In genomic region chr11:95792950-95793509, GRCm38 (mm10) we compare ENCODE assay signal across 24 mouse cellular contexts. TPM values are rescaled to one million over a fixed set of nuclear protein-coding genes. Genes with fewer than 3 reads are reported as not detected.
A peak's percentile ranks its signal among the peaks of the same experiment; 100 is the strongest.
DNase-seq lines count a peak whose midpoint lies in the region; ATAC-seq and TF ChIP-seq lines count a peak whose summit lies in the region.
"Had no signal": no experiment of that assay in that cellular context is flagged by ENCODE, and none has a peak within 500 bp of the region (broad histone marks: within the 10 kb centered on the region; RNA-seq: fewer than 3 reads in every experiment).

No protein-coding gene starts in this region.

- TF ChIP-seq CTCF in liver, embryonic 14.5 days (IDR thresholded peaks at IDR 0.05; ENCODE audit: low read depth) = no peak

- TF ChIP-seq EP300 in liver, embryonic 14.5 days (IDR thresholded peaks at IDR 0.05; ENCODE audit: low read depth) = peak; percentile 20; the same call in 1 of the 2 replicates

- ATAC-seq in erythroblast, adult 5-6 weeks (replicated peaks; ENCODE audit: low FRiP score, poor library complexity, severe bottlenecking) = peak; percentile 85
- ATAC-seq in liver, embryonic 14.5 days (ENCODE audit: insufficient read depth) = peak; percentile 88

- intact Hi-C loops in left cerebral cortex, postnatal 25 days (cut with DNase I) = no loop called here

- H3K27me3 ChIP-seq in liver, embryonic 14.5 days (ENCODE audit: control insufficient read depth, insufficient read depth, low read length) = peaks cover 30% of the 10 kb centered on the region

- no peaks in the 10 kb centered on the region for H3K36me3 ChIP-seq in liver, embryonic 14.5 days (replicated peaks; ENCODE audit: control insufficient read depth, insufficient read depth, low read depth)
- H3K36me3 ChIP-seq: hindbrain, embryonic 12.5 days; limb, embryonic 10.5 days; midbrain, embryonic 12.5 days; neural tube, embryonic 12.5 days had no signal

- DNase-seq in spleen, postnatal 36 days (ENCODE audit: low spot score in 2 of 2) = peak; percentile 5 to 28
- DNase-seq in spleen, postnatal 14 days (ENCODE audit: low spot score in 2 of 2) = no peak
- DNase-seq in liver, embryonic 14.5 days (ENCODE audit: low read depth in 3 of 3, low spot score in 3 of 3) = peak; percentile 50 to 67 (median 59)
- DNase-seq in ovary, adult 18-20 months (ENCODE audit: low spot score) = no peak
- no peak for DNase-seq in lung, adult 18-20 months
- no peak for DNase-seq in left cerebral cortex, postnatal 25 days (ENCODE audit: low spot score in 2 of 2)
- DNase-seq: adrenal gland, adult 2 months; B cell, adult 2 months; cerebellum, adult 11 months; cerebellum, postnatal 10 days; embryo, embryonic 11 days; gastrocnemius, postnatal 25 days; heart, postnatal 10 days; kidney, adult 2 months; kidney, postnatal 14 days; lung, embryonic 14.5 days; lung, postnatal 4 days; right cerebral cortex, adult 18-20 months had no signal

- WGBS in liver, embryonic 14.5 days (ENCODE audit: insufficient replicate concordance) = 36% methylated on average over 8 of the region's 8 CpGs

- H3K4me2 ChIP-seq in liver, embryonic 14.5 days (ENCODE audit: low read depth) = peak overlapping the region; percentile 52
- H3K4me2 ChIP-seq: hindbrain, embryonic 12.5 days; lung, embryonic 14.5 days; midbrain, embryonic 12.5 days; neural tube, embryonic 12.5 days had no signal

- no peaks in the 10 kb centered on the region for H3K9me3 ChIP-seq in liver, embryonic 14.5 days (ENCODE audit: control insufficient read depth, low read length)
- H3K9me3 ChIP-seq: hindbrain, embryonic 12.5 days; limb, embryonic 10.5 days; midbrain, embryonic 12.5 days; neural tube, embryonic 12.5 days had no signal

- peak overlapping the region; percentile 69 for H3K27ac ChIP-seq in liver, embryonic 14.5 days
- H3K27ac ChIP-seq: hindbrain, embryonic 12.5 days; limb, embryonic 10.5 days; midbrain, embryonic 12.5 days; neural tube, embryonic 12.5 days had no signal

- H3K4me3 ChIP-seq in liver, embryonic 14.5 days (ENCODE audit: insufficient read depth in 1 of 2, low read depth in 2 of 2, low read length in 2 of 2) = peak overlapping the region in 1 of 2 experiments; percentile 16; a peak in 1 of 4 replicates
- H3K4me3 ChIP-seq: hindbrain, embryonic 12.5 days; limb, embryonic 10.5 days; midbrain, embryonic 12.5 days; neural tube, embryonic 12.5 days had no signal

- H3K4me1 ChIP-seq in liver, embryonic 14.5 days (replicated peaks; ENCODE audit: control insufficient read depth in 2 of 2, insufficient read depth in 2 of 2, low read length in 1 of 2) = peaks cover 19 to 27% of the 10 kb centered on the region in 2 experiments

- H3K9ac ChIP-seq in liver, embryonic 14.5 days (replicated peaks) = peak overlapping the region; percentile 61
- H3K9ac ChIP-seq: hindbrain, embryonic 12.5 days; lung, embryonic 14.5 days; midbrain, embryonic 12.5 days; neural tube, embryonic 12.5 days had no signal

RNA-seq across cellular contexts. Expression of gene Phospho1, which starts 31.3 kb away (rescaled TPM):
- total RNA-seq in erythroblast, adult 5-6 weeks (2015; ENCODE audit: low replicate concordance) = 71.9 and 86.1 TPM in 2 replicates
- total RNA-seq in erythroblast, adult 5-6 weeks (2017; ENCODE audit: low replicate concordance) = 54.2 and 57.9 TPM in 2 replicates
- polyA plus RNA-seq in liver, embryonic 14.5 days (2012; rRNA removed) = 21.4 and 22.0 TPM in 2 replicates
- polyA plus RNA-seq in liver, embryonic 14.5 days (2014; fragmentation: Nextera tagmentation; extraction: Ambion mirVana) = 5.7 and 6.6 TPM in 2 replicates
- 10 to 100 TPM; 69.9 to 71.8 TPM for total RNA-seq in left cerebral cortex, postnatal 25 days (2021)
- polyA plus RNA-seq: forebrain, embryonic 11.5 days; hindbrain, embryonic 12.5 days; limb, embryonic 10.5 days; lung, embryonic 14.5 days; midbrain, embryonic 12.5 days; neural tube, embryonic 12.5 days had no signal

RNA-seq across cellular contexts. Expression of gene Gngt2, which starts 44.0 kb away (rescaled TPM):
- 9.8 and 15.0 TPM in 2 replicates for total RNA-seq in erythroblast, adult 5-6 weeks (2015; ENCODE audit: low replicate concordance)
- total RNA-seq in erythroblast, adult 5-6 weeks (2017; ENCODE audit: low replicate concordance) = 9.4 and 13.0 TPM in 2 replicates
- 6.9 and 13.0 TPM in 2 replicates for polyA plus RNA-seq in liver, embryonic 14.5 days (2012; rRNA removed)
- 16.5 and 17.5 TPM in 2 replicates for polyA plus RNA-seq in liver, embryonic 14.5 days (2014; fragmentation: Nextera tagmentation; extraction: Ambion mirVana)
- 1 to 10 TPM; 2.6 to 3.2 TPM for total RNA-seq in left cerebral cortex, postnatal 25 days (2021)

RNA-seq across cellular contexts. Expression of gene Abi3, which starts 49.2 kb away (rescaled TPM):
- 4.8 and 6.7 TPM in 2 replicates for total RNA-seq in erythroblast, adult 5-6 weeks (2015; ENCODE audit: low replicate concordance)
- total RNA-seq in erythroblast, adult 5-6 weeks (2017; ENCODE audit: low replicate concordance) = 3.5 and 5.5 TPM in 2 replicates
- 4.9 and 6.2 TPM in 2 replicates for polyA plus RNA-seq in liver, embryonic 14.5 days (2012; rRNA removed)
- 2.3 and 3.8 TPM in 2 replicates for polyA plus RNA-seq in liver, embryonic 14.5 days (2014; fragmentation: Nextera tagmentation; extraction: Ambion mirVana)
- 1 to 10 TPM; 6.4 to 6.5 TPM for total RNA-seq in left cerebral cortex, postnatal 25 days (2021)

Comparison
In these comparisons a context has a peak if more than half of its experiments do, and no peak if none do; other contexts are left out.
1. DNase-seq: peak in spleen, postnatal 36 days (2 of 2) and liver, embryonic 14.5 days (3 of 3); none in spleen, postnatal 14 days (0 of 2), ovary, adult 18-20 months (single experiment), lung, adult 18-20 months (0 of 2) and left cerebral cortex, postnatal 25 days (0 of 2).